ENCODE assay signal across 31 mouse cellular contexts in the genomic region with DNA sequence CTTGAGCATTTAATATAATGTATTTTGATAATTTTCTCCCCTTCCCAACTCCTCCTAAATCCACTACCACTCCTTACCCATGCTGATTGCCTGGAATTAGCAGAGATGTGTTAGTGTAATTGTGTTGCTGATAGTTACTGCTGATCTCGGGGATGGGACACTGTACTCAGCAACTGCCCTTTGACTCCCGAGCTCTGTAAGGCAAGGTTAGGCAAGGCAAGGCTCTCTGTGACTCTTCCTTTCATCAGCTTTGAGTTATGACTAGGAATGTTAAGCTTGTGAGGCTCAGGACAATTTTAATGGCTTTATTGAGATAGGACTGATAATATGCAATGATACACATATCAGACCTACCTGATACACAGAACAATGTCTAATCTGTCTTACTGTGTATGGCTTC.
"Had no signal": no experiment of that assay in that cellular context is flagged by ENCODE, and none has a peak within 500 bp of the region (broad histone marks: within the 10 kb centered on the region; RNA-seq: fewer than 3 reads in every experiment).

No protein-coding gene starts in this region.

- H3K27me3 ChIP-seq: limb, embryonic 12.5 days; limb, embryonic 13.5 days; limb, embryonic 15.5 days; liver, embryonic 12.5 days; liver, embryonic 13.5 days; liver, embryonic 15.5 days; lung, embryonic 15.5 days; megakaryocyte, embryonic 14.5 days; midbrain, embryonic 12.5 days; midbrain, embryonic 13.5 days; midbrain, embryonic 15.5 days had no signal

- DNase-seq: left cerebral cortex, postnatal 4 days; liver; liver, embryonic 13.5 days; liver, postnatal 0 days; lung, adult 18-20 months; lung, adult 2 months; lung, embryonic 14.5 days; lung, postnatal 10 days; lung, postnatal 14 days; lung, postnatal 36 days; lung, postnatal 4 days; midbrain, embryonic 14.5 days had no signal

- ATAC-seq: liver, embryonic 12.5 days; liver, postnatal 0 days; lung, postnatal 0 days; midbrain, embryonic 13.5 days; midbrain, embryonic 15.5 days; midbrain, embryonic 16.5 days had no signal

- H3K27ac ChIP-seq: limb, embryonic 10.5 days; limb, embryonic 12.5 days; limb, embryonic 13.5 days; limb, embryonic 15.5 days; liver, embryonic 12.5 days; liver, embryonic 13.5 days; liver, embryonic 14.5 days; liver, embryonic 15.5 days; lung, embryonic 15.5 days; macrophage; midbrain, embryonic 10.5 days; midbrain, embryonic 12.5 days; midbrain, embryonic 13.5 days; midbrain, embryonic 15.5 days had no signal

- H3K4me2 ChIP-seq: limb, embryonic 12.5 days; limb, embryonic 13.5 days; limb, embryonic 15.5 days; liver, embryonic 11.5 days; liver, embryonic 12.5 days; liver, embryonic 13.5 days; liver, embryonic 15.5 days; lung, embryonic 14.5 days; lung, embryonic 15.5 days; midbrain, embryonic 11.5 days; midbrain, embryonic 12.5 days; midbrain, embryonic 13.5 days; midbrain, embryonic 15.5 days had no signal

- H3K4me1 ChIP-seq: limb, embryonic 10.5 days; limb, embryonic 12.5 days; limb, embryonic 13.5 days; limb, embryonic 15.5 days; liver, embryonic 12.5 days; liver, embryonic 13.5 days; liver, embryonic 15.5 days; midbrain, embryonic 10.5 days; midbrain, embryonic 12.5 days; midbrain, embryonic 13.5 days; midbrain, embryonic 15.5 days had no signal

- H3K9ac ChIP-seq: limb, embryonic 12.5 days; limb, embryonic 13.5 days; limb, embryonic 15.5 days; liver, embryonic 12.5 days; liver, embryonic 13.5 days; liver, embryonic 14.5 days; liver, embryonic 15.5 days; liver, postnatal 0 days; lung, embryonic 14.5 days; lung, embryonic 15.5 days; midbrain, embryonic 12.5 days; midbrain, embryonic 13.5 days; midbrain, embryonic 15.5 days had no signal

- H3K9me3 ChIP-seq: limb, embryonic 10.5 days; limb, embryonic 12.5 days; limb, embryonic 13.5 days; limb, embryonic 15.5 days; liver, embryonic 12.5 days; liver, embryonic 13.5 days; liver, embryonic 15.5 days; lung, embryonic 15.5 days; megakaryocyte, embryonic 14.5 days; midbrain, embryonic 10.5 days; midbrain, embryonic 12.5 days; midbrain, embryonic 13.5 days; midbrain, embryonic 15.5 days had no signal

- H3K4me3 ChIP-seq: limb, embryonic 10.5 days; limb, embryonic 12.5 days; limb, embryonic 13.5 days; limb, embryonic 15.5 days; liver, embryonic 12.5 days; liver, embryonic 13.5 days; liver, embryonic 15.5 days; lung, embryonic 15.5 days; megakaryocyte, embryonic 14.5 days; midbrain, embryonic 10.5 days; midbrain, embryonic 12.5 days; midbrain, embryonic 13.5 days; midbrain, embryonic 15.5 days; myocyte had no signal

- H3K36me3 ChIP-seq: midbrain, embryonic 15.5 days had no signal
